Mouse (Mus musculus) liver, postnatal 0 days (tissue): ENCODE data around the gene Nfkbie. TPM values are rescaled to one million over a fixed set of nuclear protein-coding genes. Genes with fewer than 3 reads are reported as not detected.

Experiments
- ATAC-seq: fragments of 200-750 bp; cut with Nextera tagmentation; 2 replicates; pipeline ENCODE4 v1.8.0; 2017; ENCODE audit warnings: mild to moderate bottlenecking, moderate library complexity
- DNase-seq: peaks from one replicate; pipeline ENCODE4 v3.0.0-alpha.2; 2016
- H3K27ac ChIP-seq: fragments of 300-500 bp; sonication (generic); 2 replicates; pipeline ENCODE4 v1.5.1; 2014; ENCODE audit warnings: antibody characterized with exemption, moderate library complexity, mild to moderate bottlenecking, low read depth
- H3K27me3 ChIP-seq: fragments of 300-500 bp; sonication (generic); 2 replicates; pipeline ENCODE4 v1.6.1; 2014; ENCODE audit warnings: low read length, control low read depth, mixed read lengths; ENCODE audit not compliant: insufficient read depth
- H3K36me3 ChIP-seq: fragments of 300-500 bp; sonication (generic); replicated peaks from 2 replicates; pipeline ENCODE4 v1.6.1; 2014; ENCODE audit warnings: mild to moderate bottlenecking, control low read depth, low read length, moderate library complexity, mixed read lengths; ENCODE audit not compliant: insufficient read depth
- H3K4me1 ChIP-seq: fragments of 300-500 bp; sonication (generic); 2 replicates; pipeline ENCODE4 v1.6.1; 2014; ENCODE audit warnings: antibody characterized with exemption, mild to moderate bottlenecking, control low read depth; ENCODE audit not compliant: insufficient read depth
- H3K4me2 ChIP-seq: fragments of 300-500 bp; sonication (generic); 2 replicates; pipeline ENCODE4 v1.6.1; 2014; ENCODE audit warnings: low read depth, mild to moderate bottlenecking, low read length, moderate library complexity, mixed read lengths
- H3K4me3 ChIP-seq: fragments of 300-500 bp; sonication (generic); 2 replicates; pipeline ENCODE4 v1.5.1; 2014; ENCODE audit warnings: low read depth, low read length
- H3K9ac ChIP-seq: fragments of 300-500 bp; sonication (generic); replicated peaks from 2 replicates; pipeline ENCODE4 v1.6.1; 2014; ENCODE audit warnings: mild to moderate bottlenecking, moderate library complexity
- H3K9me3 ChIP-seq: fragments of 300-500 bp; sonication (generic); 2 replicates; pipeline ENCODE4 v1.6.1; 2016; ENCODE audit warnings: mild to moderate bottlenecking, control low read depth, low read length, mixed read lengths
- CTCF ChIP-seq: sonication (generic); IDR thresholded peaks from 2 replicates; pipeline ENCODE4 v1.5.1; 2016; ENCODE audit warnings: antibody characterized with exemption, low read depth
- EP300 ChIP-seq: IDR thresholded peaks from 2 replicates; pipeline ENCODE4 v1.6.1; 2016; ENCODE audit warnings: antibody characterized with exemption, low read depth, mild to moderate bottlenecking
- WGBS: fragments of 180-500 bp; shearing (Covaris S2); extraction: QIAGEN DNeasy Blood & Tissue Kit; methylation state at CpG from one replicate; pipeline ENCODE4 v1.1.7; 2014; ENCODE audit not compliant: insufficient replicate concordance; 5-methylcytosine and 5-hydroxymethylcytosine counted together
- polyA plus RNA-seq: library from polyadenylated mRNA; unstranded; fragments of >200 nt; fragmentation: Nextera tagmentation; extraction: Ambion mirVana; gene quantifications from 2 replicates; pipeline ENCODE4 v1.2.1, GENCODE M21; 2015

Nfkbie gene
- polyA plus RNA-seq, 1 experiment from 2014 or later: 2.8 TPM

GRCm38 (mm10) chr17:45601325-45601724 is 45.8 kb downstream of the Nfkbie start:
- 57% methylated on average over 22 of the region's 22 CpGs for WGBS
- no peak overlapping the region for H3K4me3 ChIP-seq
- ATAC-seq (no peak), DNase-seq (no peak)
- no peak for TF ChIP-seq CTCF
- no peak for TF ChIP-seq EP300
- H3K27ac ChIP-seq: no peak overlapping the region
- H3K36me3 ChIP-seq: no peaks in the 10 kb centered on the region
- H3K4me2 ChIP-seq: no peak overlapping the region
- 0 out of 2 replicates have a peak, but pooled peaks cover 3% of the 10 kb centered on the region for H3K27me3 ChIP-seq
- peaks cover 37% of the 10 kb centered on the region for H3K4me1 ChIP-seq
- H3K9ac ChIP-seq: 0 out of 2 replicates have a peak overlapping the region, but pooled peaks have one; percentile 7
- H3K9me3 ChIP-seq: no peaks in the 10 kb centered on the region

GRCm38 (mm10) chr17:45601877-45602304 is 46.4 kb downstream of the Nfkbie start, which contains the start of gene Mymx:
Mymx (minus strand) TSS chr17:45602102.
- H3K9ac ChIP-seq: 0 out of 2 replicates have a peak within 1 kb of the TSS, but pooled peaks have one; percentile 7
- WGBS: 68% methylated on average over 6 of the region's 6 CpGs

GRCm38 (mm10) chr17:45602984-45603383 is 47.5 kb downstream of the Nfkbie start:
- no peak overlapping the region for H3K27ac ChIP-seq
- no peaks in the 10 kb centered on the region for H3K36me3 ChIP-seq
- no peak for ATAC-seq
- H3K4me1 ChIP-seq: peaks cover 25% of the 10 kb centered on the region
- no peak overlapping the region for H3K4me2 ChIP-seq
- no peak overlapping the region for H3K4me3 ChIP-seq
- TF ChIP-seq EP300 (no peak), CTCF (no peak)
- no peak for DNase-seq
- no peaks in the 10 kb centered on the region for H3K9me3 ChIP-seq
- 0 out of 2 replicates have a peak, but pooled peaks cover 3% of the 10 kb centered on the region for H3K27me3 ChIP-seq
- no peak overlapping the region for H3K9ac ChIP-seq
- WGBS: 79% methylated on average over 3 of the region's 3 CpGs

More at GRCm38 (mm10) chr17:45601877-45602304, 46.4 kb downstream of the Nfkbie start, which contains the start of gene Mymx:
- Histone ChIP-seq H3K4me3 (no peak within 1 kb of the TSS), H3K27ac (no peak within 1 kb of the TSS), H3K9me3 (no peaks in the 10 kb centered on the region), H3K4me1 (peaks cover 31% of the 10 kb centered on the region), H3K4me2 (no peak within 1 kb of the TSS), H3K36me3 (no peaks in the 10 kb centered on the region), H3K27me3 (0 out of 2 replicates have a peak, but pooled peaks cover 3% of the 10 kb centered on the region)
- DNase-seq (no peak), ATAC-seq (no peak)
- TF ChIP-seq EP300: no peak
- no peak for TF ChIP-seq CTCF

GRCm38 (mm10) chr17:45606992-45607879 is 51.7 kb downstream of the Nfkbie start:
- DNase-seq: no peak
- Histone ChIP-seq H3K9ac (no peak overlapping the region), H3K27me3 (no peaks in the 10 kb centered on the region), H3K4me1 (peaks cover 8% of the 10 kb centered on the region), H3K4me2 (no peak overlapping the region), H3K9me3 (no peaks in the 10 kb centered on the region), H3K27ac (no peak overlapping the region), H3K36me3 (no peaks in the 10 kb centered on the region), H3K4me3 (no peak overlapping the region)
- TF ChIP-seq CTCF (no peak), EP300 (no peak)
- ATAC-seq: no peak
- WGBS: 70% methylated on average over 15 of the region's 15 CpGs

GRCm38 (mm10) chr17:45608396-45608795 is 52.9 kb downstream of the Nfkbie start:
- Histone ChIP-seq H3K4me2 (no peak overlapping the region), H3K27me3 (no peaks in the 10 kb centered on the region), H3K9me3 (no peaks in the 10 kb centered on the region), H3K4me3 (no peak overlapping the region), H3K27ac (peak overlapping the region; percentile 83), H3K9ac (no peak overlapping the region), H3K36me3 (no peaks in the 10 kb centered on the region), H3K4me1 (peaks cover 8% of the 10 kb centered on the region)
- 57% methylated on average over 4 of the region's 4 CpGs for WGBS
- TF ChIP-seq CTCF (no peak), EP300 (peak; percentile 79)
- ATAC-seq: peak; percentile 90
- no peak for DNase-seq

- H3K4me1 ChIP-seq: peaks cover 8% of the 10 kb centered on the region
- DNase-seq (no peak), ATAC-seq (peak; percentile 60)
- H3K9me3 ChIP-seq: no peaks in the 10 kb centered on the region
- no peak overlapping the region for H3K4me3 ChIP-seq
- no peaks in the 10 kb centered on the region for H3K27me3 ChIP-seq
- no peaks in the 10 kb centered on the region for H3K36me3 ChIP-seq
- no peak for TF ChIP-seq CTCF
- no peak for TF ChIP-seq EP300
- H3K27ac ChIP-seq: peak overlapping the region; percentile 34; the same call in 1 of the 2 replicates
- WGBS: 45% methylated on average over 5 of the region's 5 CpGs
- H3K4me2 ChIP-seq: no peak overlapping the region
- peak overlapping the region; percentile 11; the same call in 1 of the 2 replicates for H3K9ac ChIP-seq
Observed at GRCm38 (mm10) chr17:45610144-45610866, 54.8 kb downstream of the Nfkbie start.
